Mouse (Mus musculus) ovary, adult 10 weeks (tissue): ENCODE measurements around the gene Gm6993. TPM values are rescaled to one million over a fixed set of nuclear protein-coding genes. Genes with fewer than 3 reads are reported as not detected.

Source experiments
- polyA plus RNA-seq: library from polyadenylated mRNA; stranded (reverse); fragments of 350-450 nt; fragmentation: Illumina TruSeq; extraction: RNeasy Lipid Tissue Mini Kit (QIAGEN cat#74804); gene quantifications from one replicate; pipeline ENCODE4 v1.2.3, GENCODE M21; 2014

The Gm6993 gene
- polyA plus RNA-seq = not detected

GRCm38 (mm10) chr12:31240470-31240869, at the start of gene Gm6993:
Gene Gm6993, plus strand, starts transcription at chr12:31240770.

GRCm38 (mm10) chr12:31265005-31265721, 24.6 kb downstream of the Gm6993 start, which contains the start of gene Lamb1:
Gene Lamb1, plus strand, starts transcription at chr12:31265234.

Other genes with a start within 250 kb of the Gm6993 start
- 29.7 TPM for gene Fam110c, start 166.9 kb upstream of the Gm6993 start, polyA plus RNA-seq
- 68.5 TPM for gene Lamb1, start 24.5 kb downstream of the Gm6993 start, polyA plus RNA-seq
- gene Dld, start 110.7 kb downstream of the Gm6993 start, polyA plus RNA-seq = 475 TPM
- 1.3 TPM for gene Slc26a3, start 150.1 kb downstream of the Gm6993 start, polyA plus RNA-seq